Mouse (Mus musculus) thymus, postnatal 0 days (tissue): ENCODE measurements around the gene Hspa4l. TPM values are rescaled to one million over a fixed set of nuclear protein-coding genes. Genes with fewer than 3 reads are reported as not detected.
"Not testable (repeated sequence)": the region's sequence is repeated elsewhere in the genome, so short reads cannot be mapped to it uniquely, and the experiment has no call there.

ENCODE experiments used
- DNase-seq: peaks from one replicate; pipeline ENCODE4 v3.0.0-alpha.2; 2015; ENCODE audit warnings: low spot score
- polyA plus RNA-seq: library from polyadenylated mRNA; unstranded; fragments of >200 nt; fragmentation: Nextera tagmentation; extraction: Ambion mirVana; gene quantifications from 2 replicates; pipeline ENCODE4 v1.2.1, GENCODE M21; 2015

Hspa4l gene
- polyA plus RNA-seq, 1 experiment from 2014 or later: 25.9 TPM

- no peak for DNase-seq
Measured at GRCm38 (mm10) chr3:40809894-40810293, 65.6 kb downstream of the Hspa4l start.

GRCm38 (mm10) chr3:40813275-40813674, 69.0 kb downstream of the Hspa4l start:
- no peak for DNase-seq

GRCm38 (mm10) chr3:40845521-40845920, 101.2 kb downstream of the Hspa4l start:
- DNase-seq: not testable (repeated sequence)

Other genes starting within 250 kb of the Hspa4l start
- 1.2 and 1.5 TPM in 2 replicates for gene Intu, start 213.2 kb upstream of the Hspa4l start, polyA plus RNA-seq
- 0.10 and 0.15 TPM in 2 replicates for gene Slc25a31, start 35.6 kb upstream of the Hspa4l start, polyA plus RNA-seq
- 45.6 and 50.8 TPM in 2 replicates for gene Plk4, start 55.5 kb downstream of the Hspa4l start, polyA plus RNA-seq
- 11.6 and 11.7 TPM in 2 replicates for gene Mfsd8, start 102.4 kb downstream of the Hspa4l start, polyA plus RNA-seq
- 8.5 and 12.5 TPM in 2 replicates for gene Abhd18, start 102.5 kb downstream of the Hspa4l start, polyA plus RNA-seq
- gene 1700034I23Rik, start 158.0 kb downstream of the Hspa4l start, polyA plus RNA-seq: 0.05 and 0.17 TPM in 2 replicates
- 5.7 and 8.5 TPM in 2 replicates for gene Larp1b, start 205.3 kb downstream of the Hspa4l start, polyA plus RNA-seq